Mouse (Mus musculus) intestine, embryonic 14.5 days (tissue): ENCODE measurements at regions not wholly inside any gene's neighbourhood (a gene's known extent, or its start where the extent isn't known, plus 50 kb on each side); places are given as distances from the start of the nearest gene placed in this dataset.

Experiments
- ATAC-seq: fragments of 200-750 bp; cut with Nextera tagmentation; replicated peaks from 2 replicates; pipeline ENCODE4 v1.8.0; 2017; ENCODE audit warnings: low read depth, moderate number of reproducible peaks, moderate TSS enrichment, moderate library complexity; ENCODE audit not compliant: low FRiP score, low TSS enrichment
- DNase-seq: peaks from one replicate; pipeline ENCODE4 v3.0.0-alpha.2; 2018; ENCODE audit warnings: low spot score
- H3K27ac ChIP-seq: fragments of 300-500 bp; sonication (generic); 2 replicates; pipeline ENCODE4 v1.5.1; 2014; ENCODE audit warnings: low read depth, mild to moderate bottlenecking, control low read depth
- H3K27me3 ChIP-seq: fragments of 300-500 bp; sonication (generic); replicated peaks from 2 replicates; pipeline ENCODE4 v1.6.1; 2014; ENCODE audit warnings: low read length, control low read depth; ENCODE audit not compliant: control insufficient read depth, insufficient read depth
- H3K36me3 ChIP-seq: fragments of 300-500 bp; sonication (generic); 2 replicates; pipeline ENCODE4 v1.6.1; 2014; ENCODE audit warnings: low read length, control low read depth; ENCODE audit not compliant: control insufficient read depth, insufficient read depth
- H3K4me1 ChIP-seq: fragments of 300-500 bp; sonication (generic); replicated peaks from 2 replicates; pipeline ENCODE4 v1.6.1; 2014; ENCODE audit warnings: low read length, control low read depth, mixed read lengths; ENCODE audit not compliant: control insufficient read depth, insufficient read depth
- H3K4me2 ChIP-seq: fragments of 300-500 bp; sonication (generic); 2 replicates; pipeline ENCODE4 v1.6.1; 2014; ENCODE audit warnings: low read length
- H3K4me3 ChIP-seq: fragments of 300-500 bp; sonication (generic); 2 replicates; pipeline ENCODE4 v1.5.1; 2014; ENCODE audit warnings: low read depth, low read length, control low read depth, mixed read lengths
- H3K9ac ChIP-seq: fragments of 300-500 bp; sonication (generic); 2 replicates; pipeline ENCODE4 v1.6.1; 2014; ENCODE audit warnings: mild to moderate bottlenecking, low read length
- H3K9me3 ChIP-seq: fragments of 300-500 bp; sonication (generic); 2 replicates; pipeline ENCODE4 v1.6.1; 2016; ENCODE audit warnings: low read length, control low read depth; ENCODE audit not compliant: control insufficient read depth
- WGBS: fragments of 180-500 bp; shearing (Covaris S2); extraction: QIAGEN DNeasy Blood & Tissue Kit; methylation state at CpG from one replicate; pipeline ENCODE4 v1.1.7; 2014; 5-methylcytosine and 5-hydroxymethylcytosine counted together

GRCm38 (mm10) chr14:28664121-28664520, 159.6 kb downstream of the Wnt5a start:
- 32% methylated on average over 7 of the region's 7 CpGs for WGBS
- H3K9ac ChIP-seq, result no peak overlapping the region
- H3K4me1 ChIP-seq, result peaks cover 4% of the 10 kb centered on the region
- no peaks in the 10 kb centered on the region for H3K27me3 ChIP-seq
- no peaks in the 10 kb centered on the region for H3K36me3 ChIP-seq
- ATAC-seq, result no peak
- H3K4me2 ChIP-seq, result no peak overlapping the region
- H3K4me3 ChIP-seq, result no peak overlapping the region
- no peak overlapping the region for H3K27ac ChIP-seq
- H3K9me3 ChIP-seq, result no peaks in the 10 kb centered on the region
- no peak for DNase-seq

GRCm38 (mm10) chr14:28675476-28675875, 170.9 kb downstream of the Wnt5a start:
- Histone ChIP-seq H3K9me3 (no peaks in the 10 kb centered on the region), H3K4me1 (peaks cover 6% of the 10 kb centered on the region; the same call in 1 of the 2 replicates), H3K27me3 (no peaks in the 10 kb centered on the region), H3K4me3 (no peak overlapping the region), H3K27ac (no peak overlapping the region), H3K4me2 (no peak overlapping the region), H3K9ac (no peak overlapping the region), H3K36me3 (no peaks in the 10 kb centered on the region)
- WGBS, result 34% methylated on average over 5 of the region's 5 CpGs
- ATAC-seq, result no peak; the same call in 1 of the 2 replicates
- DNase-seq, result peak; percentile 61

GRCm38 (mm10) chr14:28699780-28700179, 195.2 kb downstream of the Wnt5a start:
- ATAC-seq, result no peak

GRCm38 (mm10) chr14:28704729-28705128, 200.2 kb downstream of the Wnt5a start:
- Histone ChIP-seq H3K4me1 (no peaks in the 10 kb centered on the region), H3K36me3 (no peaks in the 10 kb centered on the region), H3K4me2 (no peak overlapping the region), H3K27ac (no peak overlapping the region), H3K9me3 (no peaks in the 10 kb centered on the region), H3K4me3 (no peak overlapping the region), H3K27me3 (no peaks in the 10 kb centered on the region), H3K9ac (no peak overlapping the region)
- DNase-seq (no peak), ATAC-seq (no peak)
- WGBS, result 88% methylated on average over 5 of the region's 5 CpGs

More at GRCm38 (mm10) chr14:28699780-28700179, 195.2 kb downstream of the Wnt5a start:
- no peak overlapping the region for H3K4me3 ChIP-seq
- 69% methylated on average over 2 of the region's 2 CpGs for WGBS
- no peaks in the 10 kb centered on the region for H3K4me1 ChIP-seq
- no peaks in the 10 kb centered on the region for H3K36me3 ChIP-seq
- H3K27me3 ChIP-seq, result no peaks in the 10 kb centered on the region
- H3K9me3 ChIP-seq, result no peaks in the 10 kb centered on the region
- no peak overlapping the region for H3K4me2 ChIP-seq
- H3K9ac ChIP-seq, result no peak overlapping the region
- H3K27ac ChIP-seq, result no peak overlapping the region
- DNase-seq, result no peak

- ATAC-seq, result no peak
Observed at GRCm38 (mm10) chr14:28714598-28714997, 210.0 kb downstream of the Wnt5a start.

GRCm38 (mm10) chr14:28720545-28720944, 216.0 kb downstream of the Wnt5a start:
- DNase-seq (no peak), ATAC-seq (no peak)

More at GRCm38 (mm10) chr14:28714598-28714997, 210.0 kb downstream of the Wnt5a start:
- no peak overlapping the region for H3K27ac ChIP-seq
- H3K4me3 ChIP-seq, result no peak overlapping the region
- no peaks in the 10 kb centered on the region for H3K9me3 ChIP-seq
- H3K9ac ChIP-seq, result no peak overlapping the region
- WGBS, result 63% methylated on average over 10 of the region's 10 CpGs
- no peaks in the 10 kb centered on the region for H3K27me3 ChIP-seq
- H3K4me2 ChIP-seq, result no peak overlapping the region
- no peaks in the 10 kb centered on the region for H3K4me1 ChIP-seq
- no peak for DNase-seq
- no peaks in the 10 kb centered on the region for H3K36me3 ChIP-seq

GRCm38 (mm10) chr14:28725666-28726065, 221.1 kb downstream of the Wnt5a start:
- ATAC-seq (no peak), DNase-seq (no peak)
- Histone ChIP-seq H3K4me2 (no peak overlapping the region), H3K9ac (no peak overlapping the region), H3K4me3 (no peak overlapping the region), H3K27me3 (no peaks in the 10 kb centered on the region), H3K27ac (no peak overlapping the region), H3K36me3 (no peaks in the 10 kb centered on the region), H3K9me3 (no peaks in the 10 kb centered on the region), H3K4me1 (no peaks in the 10 kb centered on the region)
- WGBS, result 47% methylated on average over 4 of the region's 4 CpGs

More at GRCm38 (mm10) chr14:28720545-28720944, 216.0 kb downstream of the Wnt5a start:
- no peak overlapping the region for H3K9ac ChIP-seq
- H3K27ac ChIP-seq, result no peak overlapping the region
- H3K4me2 ChIP-seq, result no peak overlapping the region
- 94% methylated on average over 3 of the region's 3 CpGs for WGBS
- H3K4me3 ChIP-seq, result no peak overlapping the region
- H3K36me3 ChIP-seq, result no peaks in the 10 kb centered on the region
- H3K27me3 ChIP-seq, result no peaks in the 10 kb centered on the region
- no peaks in the 10 kb centered on the region for H3K9me3 ChIP-seq
- H3K4me1 ChIP-seq, result no peaks in the 10 kb centered on the region

GRCm38 (mm10) chr14:28733496-28733895, 228.9 kb downstream of the Wnt5a start:
- Histone ChIP-seq H3K4me2 (no peak overlapping the region), H3K4me1 (no peaks in the 10 kb centered on the region)
- whole genome bisulfite sequencing, result 70% methylated on average over 5 of the region's 5 CpGs

GRCm38 (mm10) chr14:28735446-28735845, 230.9 kb downstream of the Wnt5a start:
- H3K27me3 ChIP-seq, result no peaks in the 10 kb centered on the region

More at GRCm38 (mm10) chr14:28733496-28733895, 228.9 kb downstream of the Wnt5a start:
- no peak for DNase-seq
- Histone ChIP-seq H3K27ac (no peak overlapping the region), H3K9ac (no peak overlapping the region), H3K36me3 (no peaks in the 10 kb centered on the region), H3K4me3 (no peak overlapping the region), H3K27me3 (no peaks in the 10 kb centered on the region), H3K9me3 (no peaks in the 10 kb centered on the region)
- ATAC-seq, result no peak

More at GRCm38 (mm10) chr14:28735446-28735845, 230.9 kb downstream of the Wnt5a start:
- H3K4me1 ChIP-seq, result no peaks in the 10 kb centered on the region
- DNase-seq (no peak), ATAC-seq (no peak)
- no peaks in the 10 kb centered on the region for H3K9me3 ChIP-seq
- H3K36me3 ChIP-seq, result no peaks in the 10 kb centered on the region
- H3K4me2 ChIP-seq, result no peak overlapping the region
- no peak overlapping the region for H3K27ac ChIP-seq
- H3K4me3 ChIP-seq, result no peak overlapping the region
- 91% methylated on average over 5 of the region's 5 CpGs for WGBS
- no peak overlapping the region for H3K9ac ChIP-seq
